Mouse (Mus musculus) heart, postnatal 0 days (tissue): Measurements from ENCODE around the gene Gpr107.

ENCODE experiments used
- CTCF ChIP-seq: IDR thresholded peaks from 2 replicates; pipeline ENCODE4 v1.5.1; 2016; ENCODE audit warnings: antibody characterized with exemption, control low read depth, low read depth
- EP300 ChIP-seq: IDR thresholded peaks from 2 replicates; pipeline ENCODE4 v1.6.1; 2016; ENCODE audit warnings: antibody characterized with exemption, low read depth

GRCm38 (mm10) chr2:31208544-31209142 is 56.5 kb downstream of the Gpr107 start:
- TF ChIP-seq CTCF (no peak), EP300 (no peak)
